Mouse (Mus musculus) limb, embryonic 11.5 days (tissue): ENCODE results near the gene Slc9a7. TPM values are rescaled to one million over a fixed set of nuclear protein-coding genes. Genes with fewer than 3 reads are reported as not detected.

Experiments used
- ATAC-seq: fragments of 200-750 bp; cut with Nextera tagmentation; 2 replicates; pipeline ENCODE4 v1.8.0; 2017; ENCODE audit warnings: low read depth; ENCODE audit not compliant: insufficient number of reproducible peaks, low FRiP score, low TSS enrichment
- DNase-seq: peaks from one replicate; pipeline ENCODE4 v3.0.0-alpha.2; 2015; ENCODE audit warnings: low spot score
- H3K27ac ChIP-seq: fragments of 300-500 bp; sonication (generic); replicated peaks from 2 replicates; pipeline ENCODE4 v1.5.1; 2014; ENCODE audit warnings: low read depth, mild to moderate bottlenecking, low read length
- H3K27me3 ChIP-seq: fragments of 300-500 bp; sonication (generic); 2 replicates; pipeline ENCODE4 v1.6.1; 2014; ENCODE audit warnings: mild to moderate bottlenecking, low read length, mixed read lengths; ENCODE audit not compliant: control insufficient read depth, insufficient read depth
- H3K36me3 ChIP-seq: fragments of 300-500 bp; sonication (generic); 2 replicates; pipeline ENCODE4 v1.6.1; 2014; ENCODE audit warnings: mild to moderate bottlenecking, low read length, moderate library complexity, mixed read lengths; ENCODE audit not compliant: control insufficient read depth, insufficient read depth
- H3K4me1 ChIP-seq: fragments of 300-500 bp; sonication (generic); 2 replicates; pipeline ENCODE4 v1.6.1; 2014; ENCODE audit warnings: low read length, mixed read lengths; ENCODE audit not compliant: control insufficient read depth, insufficient read depth
- H3K4me2 ChIP-seq: fragments of 300-500 bp; sonication (generic); 2 replicates; pipeline ENCODE4 v1.6.1; 2014; ENCODE audit warnings: low read depth, mild to moderate bottlenecking, moderate library complexity; ENCODE audit not compliant: severe bottlenecking
- H3K4me3 ChIP-seq: fragments of 300-500 bp; sonication (generic); 2 replicates; pipeline ENCODE4 v1.5.1; 2014; ENCODE audit warnings: low read depth, low read length
- H3K9ac ChIP-seq: fragments of 300-500 bp; sonication (generic); 2 replicates; pipeline ENCODE4 v1.6.1; 2014; ENCODE audit warnings: mild to moderate bottlenecking, low read length
- H3K9me3 ChIP-seq: fragments of 300-500 bp; sonication (generic); 2 replicates; pipeline ENCODE4 v1.6.1; 2016; ENCODE audit warnings: low read length; ENCODE audit not compliant: control insufficient read depth
- WGBS: fragments of 180-500 bp; shearing (Covaris S2); extraction: QIAGEN DNeasy Blood & Tissue Kit; methylation state at CpG from one replicate; pipeline ENCODE4 v1.1.7; 2014; 5-methylcytosine and 5-hydroxymethylcytosine counted together
- polyA plus RNA-seq: library from polyadenylated mRNA; unstranded; fragments of >200 nt; fragmentation: Nextera tagmentation; extraction: Ambion mirVana; gene quantifications from 2 replicates; pipeline ENCODE4 v1.2.1, GENCODE M21; 2014

The Slc9a7 gene
- polyA plus RNA-seq, 1 experiment from 2014 or later = 0.47 TPM

DNA sequence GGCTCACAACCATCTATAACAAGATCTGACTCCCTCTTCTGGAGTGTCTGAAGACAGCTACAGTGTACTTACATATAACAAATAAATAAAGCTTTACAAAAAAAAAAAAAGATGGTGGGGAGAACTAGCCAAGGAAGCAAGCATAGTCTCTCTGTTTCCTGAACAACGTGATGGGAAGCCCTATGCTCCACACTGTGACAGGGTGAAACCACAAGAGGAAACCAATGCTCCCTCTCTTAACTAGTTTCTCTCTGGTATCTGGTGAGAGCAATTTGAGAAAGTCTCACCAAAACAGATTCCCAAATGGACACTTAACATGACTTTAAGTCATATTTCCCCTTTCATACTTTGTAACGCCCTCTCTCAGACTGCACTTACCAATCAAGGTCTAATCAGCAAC is 5.4 kb downstream of the Slc9a7 start:
- WGBS = 75% methylated on average over 2 of the region's 2 CpGs
- ATAC-seq = no peak
- no peaks in the 10 kb centered on the region for H3K9me3 ChIP-seq

DNA sequence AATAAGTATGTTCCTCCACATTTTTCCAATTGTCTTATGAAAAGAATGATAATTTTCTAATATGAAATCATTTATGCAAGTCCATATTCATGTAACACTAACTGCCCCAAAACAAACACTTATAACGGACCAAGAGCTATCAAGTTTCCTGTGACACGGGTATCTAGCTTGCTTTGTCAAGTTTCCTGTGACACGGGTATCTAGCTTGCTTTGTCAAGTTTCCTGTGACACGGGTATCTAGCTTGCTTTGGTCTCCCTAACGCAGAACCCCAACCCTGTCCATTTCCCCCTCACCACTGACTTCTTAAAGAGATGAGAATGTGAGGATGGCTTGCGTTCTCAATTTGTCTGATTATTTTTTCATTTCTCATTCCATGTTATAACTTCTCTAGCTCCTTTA is 12.2 kb downstream of the Slc9a7 start:
- 84% methylated on average over 6 of the region's 6 CpGs for WGBS
- ATAC-seq (no peak), DNase-seq (no peak)
- H3K4me1 ChIP-seq = no peaks in the 10 kb centered on the region
- H3K4me2 ChIP-seq = no peak overlapping the region
- no peaks in the 10 kb centered on the region for H3K9me3 ChIP-seq
- H3K36me3 ChIP-seq = no peaks in the 10 kb centered on the region
- H3K27me3 ChIP-seq = no peaks in the 10 kb centered on the region
- H3K27ac ChIP-seq = no peak overlapping the region
- H3K4me3 ChIP-seq = no peak overlapping the region
- H3K9ac ChIP-seq = no peak overlapping the region

More for the DNA sequence above, 5.4 kb downstream of the Slc9a7 start:
- H3K4me3 ChIP-seq = no peak overlapping the region
- no peaks in the 10 kb centered on the region for H3K36me3 ChIP-seq
- H3K27ac ChIP-seq = no peak overlapping the region
- no peak for DNase-seq
- no peak overlapping the region for H3K4me2 ChIP-seq
- no peak overlapping the region for H3K9ac ChIP-seq
- no peaks in the 10 kb centered on the region for H3K27me3 ChIP-seq
- no peaks in the 10 kb centered on the region for H3K4me1 ChIP-seq

DNA sequence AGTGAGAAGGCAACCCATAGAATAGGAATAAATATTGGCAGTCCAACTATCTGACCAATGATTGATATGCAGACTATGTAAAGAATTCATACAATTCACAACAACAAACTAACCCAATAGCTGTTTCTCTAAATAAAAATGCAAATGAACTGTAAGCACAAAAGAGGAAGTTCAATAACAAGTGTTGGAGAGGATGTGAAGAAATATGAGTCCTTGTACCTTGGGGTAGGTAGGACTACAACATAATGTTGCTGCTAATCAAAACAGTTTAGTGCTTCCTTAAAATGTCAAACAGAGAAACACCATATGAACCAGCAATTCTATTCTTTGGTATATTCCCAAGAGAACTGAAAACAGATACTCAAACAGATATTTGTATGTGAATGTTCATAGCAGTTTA is 17.8 kb downstream of the Slc9a7 start:
- Histone ChIP-seq H3K9ac (no peak overlapping the region), H3K4me2 (no peak overlapping the region), H3K27me3 (no peaks in the 10 kb centered on the region), H3K27ac (no peak overlapping the region), H3K4me3 (no peak overlapping the region), H3K36me3 (no peaks in the 10 kb centered on the region), H3K9me3 (no peaks in the 10 kb centered on the region), H3K4me1 (no peaks in the 10 kb centered on the region)
- ATAC-seq (no peak), DNase-seq (no peak)

DNA sequence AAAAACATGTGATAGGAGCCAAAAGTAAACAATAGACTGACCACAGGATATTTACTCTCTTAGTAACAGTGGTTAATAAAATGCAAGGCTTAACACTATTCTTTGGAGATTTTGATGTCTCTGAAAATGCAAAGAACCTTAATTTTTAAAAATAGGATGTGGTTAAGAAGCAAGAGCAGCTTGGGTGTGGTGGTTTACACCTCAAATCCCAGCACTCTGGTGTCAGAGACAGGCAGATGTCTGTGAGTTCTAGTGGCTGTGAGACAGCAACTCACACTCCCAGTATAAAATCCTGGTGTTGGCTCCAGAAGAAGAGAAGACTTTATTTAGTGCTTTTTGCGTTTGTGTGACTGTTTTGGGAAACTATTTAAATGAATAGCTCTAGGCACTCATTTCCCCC is 19.6 kb downstream of the Slc9a7 start:
- WGBS = 43% methylated on average over 1 of the region's 1 CpGs
- DNase-seq = no peak
- ATAC-seq = no peak
- Histone ChIP-seq H3K27me3 (no peaks in the 10 kb centered on the region), H3K4me1 (no peaks in the 10 kb centered on the region), H3K4me2 (no peak overlapping the region), H3K9me3 (no peaks in the 10 kb centered on the region), H3K4me3 (no peak overlapping the region), H3K9ac (no peak overlapping the region), H3K27ac (no peak overlapping the region), H3K36me3 (no peaks in the 10 kb centered on the region)

DNA sequence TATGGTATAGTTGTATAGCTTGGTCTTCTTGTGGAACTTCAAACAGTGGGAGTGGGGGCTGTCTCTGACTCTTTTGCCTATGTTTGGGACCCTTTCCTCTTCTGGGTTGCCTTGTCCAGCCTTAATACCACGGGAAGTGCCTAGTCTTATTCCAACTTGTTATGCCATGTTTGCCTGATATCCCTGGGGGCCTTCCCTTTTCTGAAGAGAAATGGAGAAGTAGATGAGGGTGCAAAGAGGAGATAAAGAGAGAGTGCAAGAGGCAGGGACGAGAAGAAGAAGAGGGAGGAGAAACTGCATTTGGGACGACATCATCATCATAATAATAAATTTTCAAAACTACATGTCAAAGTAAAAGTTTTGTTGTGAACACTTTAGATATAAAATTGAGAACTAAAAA is 21.6 kb downstream of the Slc9a7 start:
- 89% methylated on average over 3 of the region's 3 CpGs for WGBS
- no peaks in the 10 kb centered on the region for H3K27me3 ChIP-seq

DNA sequence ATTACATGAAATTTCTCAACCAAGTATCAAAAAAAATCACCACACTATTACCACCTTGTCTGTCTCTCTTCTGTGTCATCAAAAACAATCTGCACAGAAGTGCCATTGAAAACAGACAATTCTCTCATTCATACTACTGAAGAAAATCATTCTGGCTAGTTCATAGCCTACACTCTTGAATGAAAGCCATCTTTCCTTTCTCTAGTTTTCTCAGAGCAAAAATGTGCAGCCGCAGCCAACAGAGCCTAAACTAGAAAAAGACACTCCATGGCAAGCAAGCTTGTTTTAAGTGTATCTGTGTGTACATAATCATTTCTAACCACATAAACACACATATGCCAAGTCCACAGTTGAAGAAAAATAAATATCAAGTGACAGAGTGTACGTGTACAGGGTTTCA is 27.2 kb downstream of the Slc9a7 start:
- WGBS = 90% methylated on average over 2 of the region's 2 CpGs
- no peak for ATAC-seq

More for the DNA sequence above, 21.6 kb downstream of the Slc9a7 start:
- Histone ChIP-seq H3K4me2 (no peak overlapping the region), H3K27ac (no peak overlapping the region), H3K9me3 (no peaks in the 10 kb centered on the region), H3K4me1 (no peaks in the 10 kb centered on the region), H3K9ac (no peak overlapping the region), H3K36me3 (no peaks in the 10 kb centered on the region), H3K4me3 (no peak overlapping the region)
- DNase-seq (no peak), ATAC-seq (no peak)

DNA sequence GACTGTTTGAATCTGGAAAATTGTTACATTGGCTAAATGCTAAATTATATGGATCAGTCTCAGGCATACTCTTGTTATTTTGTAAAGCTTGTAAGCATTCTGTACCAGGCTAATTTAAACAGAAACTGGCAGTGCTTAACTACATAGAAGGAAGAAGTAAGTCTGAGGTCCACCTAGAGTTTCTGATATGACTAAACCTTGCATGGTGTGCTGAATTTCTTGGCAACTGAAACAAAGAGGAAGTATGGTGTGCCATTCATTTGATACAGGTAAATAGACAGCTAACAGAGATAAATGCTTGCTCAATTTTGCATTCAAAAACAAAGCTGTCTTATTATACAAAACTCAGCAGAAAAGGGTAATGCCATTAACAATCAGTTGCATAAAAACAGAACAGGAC is 63.5 kb downstream of the Slc9a7 start:
- Histone ChIP-seq H3K36me3 (no peaks in the 10 kb centered on the region), H3K4me2 (no peak overlapping the region), H3K27ac (no peak overlapping the region), H3K9ac (no peak overlapping the region), H3K9me3 (no peaks in the 10 kb centered on the region), H3K4me1 (no peaks in the 10 kb centered on the region), H3K27me3 (no peaks in the 10 kb centered on the region), H3K4me3 (no peak overlapping the region)
- no peak for ATAC-seq
- no peak for DNase-seq

More for the DNA sequence above, 27.2 kb downstream of the Slc9a7 start:
- Histone ChIP-seq H3K4me1 (no peaks in the 10 kb centered on the region), H3K9ac (no peak overlapping the region), H3K4me3 (no peak overlapping the region), H3K27ac (no peak overlapping the region), H3K27me3 (no peaks in the 10 kb centered on the region), H3K4me2 (no peak overlapping the region), H3K36me3 (no peaks in the 10 kb centered on the region), H3K9me3 (no peaks in the 10 kb centered on the region)
- no peak for DNase-seq

DNA sequence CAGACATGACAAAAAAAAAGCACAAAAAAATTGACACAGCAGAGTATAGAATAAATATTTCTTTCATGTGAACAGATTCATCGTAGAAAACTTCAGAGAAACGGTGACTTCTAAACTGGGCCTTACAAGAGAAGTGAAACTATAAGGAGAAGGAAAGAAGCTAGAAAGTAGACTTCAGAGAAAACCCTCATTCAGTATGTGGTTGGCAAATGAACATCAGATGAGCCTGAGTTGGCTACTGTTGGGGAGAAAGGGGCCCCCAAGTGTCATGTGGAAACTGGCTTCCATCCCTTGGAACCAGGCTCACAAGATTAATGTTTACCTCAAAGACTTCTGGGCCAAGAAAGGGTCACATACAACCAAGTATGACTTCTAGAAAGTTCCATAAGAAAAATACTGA is 70.1 kb downstream of the Slc9a7 start:
- H3K4me2 ChIP-seq = no peak overlapping the region
- 98% methylated on average over 2 of the region's 2 CpGs for WGBS
- DNase-seq (no peak), ATAC-seq (no peak)
- no peak overlapping the region for H3K27ac ChIP-seq
- no peak overlapping the region for H3K9ac ChIP-seq
- H3K4me3 ChIP-seq = no peak overlapping the region
- H3K36me3 ChIP-seq = no peaks in the 10 kb centered on the region
- no peaks in the 10 kb centered on the region for H3K9me3 ChIP-seq
- no peaks in the 10 kb centered on the region for H3K4me1 ChIP-seq
- H3K27me3 ChIP-seq = no peaks in the 10 kb centered on the region

DNA sequence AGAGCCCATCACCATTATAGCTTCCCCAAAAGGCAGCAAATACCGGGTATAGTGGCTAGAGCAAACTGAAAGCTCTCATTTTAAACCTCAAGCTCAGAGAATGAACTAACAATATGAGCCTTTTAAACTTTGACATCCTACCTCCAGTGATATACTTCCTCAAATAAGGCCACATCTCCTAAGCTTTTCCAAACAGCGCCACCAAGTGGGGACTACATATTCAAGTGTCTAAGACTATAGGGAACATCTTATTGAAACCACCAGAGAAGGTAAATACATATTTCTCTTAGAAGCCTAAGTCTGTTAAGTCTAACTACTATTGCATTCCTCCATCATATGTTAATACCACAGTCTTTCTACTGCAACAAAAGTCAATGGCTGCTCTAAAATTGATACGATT is 106.0 kb downstream of the Slc9a7 start:
- WGBS = 75% methylated on average over 3 of the region's 3 CpGs
- DNase-seq = no peak
- no peaks in the 10 kb centered on the region for H3K27me3 ChIP-seq
- no peak overlapping the region for H3K9ac ChIP-seq
- ATAC-seq = no peak
- H3K4me1 ChIP-seq = no peaks in the 10 kb centered on the region
- H3K4me2 ChIP-seq = no peak overlapping the region
- H3K36me3 ChIP-seq = no peaks in the 10 kb centered on the region
- H3K4me3 ChIP-seq = no peak overlapping the region
- no peaks in the 10 kb centered on the region for H3K9me3 ChIP-seq
- no peak overlapping the region for H3K27ac ChIP-seq
